Mouse (Mus musculus): ENCODE measurements around the gene Carm1. TPM values are rescaled to one million over a fixed set of nuclear protein-coding genes. Genes with fewer than 3 reads are reported as not detected.

The Carm1 gene
- polyA plus RNA-seq, 1 experiment: 105 TPM

GRCm38 (mm10) chr9:21601722-21602399 is 55.2 kb downstream of the Carm1 start:
- Histone ChIP-seq H3K4me3 (ENCODE audit: insufficient read depth, low read length) (no peak overlapping the region), H3K27ac (ENCODE audit: insufficient read depth, low read length) (no peak overlapping the region), H3K4me1 (ENCODE audit: control insufficient read depth, insufficient read depth, low read length) (no peaks in the 10 kb centered on the region)
- peak; percentile 51; the same call in 1 of the 2 replicates for TF ChIP-seq CTCF (IDR thresholded peaks at IDR 0.05; ENCODE audit: borderline replicate concordance, insufficient read depth, low read length)
- TF ChIP-seq POLR2A (IDR thresholded peaks at IDR 0.05; ENCODE audit: low read depth, low read length): no peak

DNA sequence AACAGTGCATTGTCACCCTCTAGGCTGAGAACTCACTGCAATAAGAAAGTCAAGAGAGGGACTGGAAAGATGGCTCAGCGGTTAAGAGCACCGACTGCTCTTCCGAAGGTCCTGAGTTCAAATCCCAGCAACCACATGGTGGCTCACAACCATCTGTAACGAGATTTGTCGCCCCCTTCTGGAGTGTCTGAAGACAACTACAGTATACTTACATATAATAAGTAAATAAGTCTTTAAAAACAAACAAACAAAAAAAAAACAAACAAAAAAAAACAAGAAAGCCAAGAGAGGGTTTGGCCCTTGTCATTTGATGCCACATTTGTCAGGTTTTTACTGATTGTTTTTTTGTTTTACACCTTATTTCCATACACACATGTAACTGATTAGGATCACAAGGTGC is 57.4 kb downstream of the Carm1 start:
- H3K27ac ChIP-seq (ENCODE audit: insufficient read depth, low read length): no peak overlapping the region
- H3K4me1 ChIP-seq (ENCODE audit: control insufficient read depth, insufficient read depth, low read length): no peaks in the 10 kb centered on the region
- no peak overlapping the region for H3K4me3 ChIP-seq (ENCODE audit: insufficient read depth, low read length)
- TF ChIP-seq CTCF (IDR thresholded peaks at IDR 0.05; ENCODE audit: borderline replicate concordance, insufficient read depth, low read length): no peak

DNA sequence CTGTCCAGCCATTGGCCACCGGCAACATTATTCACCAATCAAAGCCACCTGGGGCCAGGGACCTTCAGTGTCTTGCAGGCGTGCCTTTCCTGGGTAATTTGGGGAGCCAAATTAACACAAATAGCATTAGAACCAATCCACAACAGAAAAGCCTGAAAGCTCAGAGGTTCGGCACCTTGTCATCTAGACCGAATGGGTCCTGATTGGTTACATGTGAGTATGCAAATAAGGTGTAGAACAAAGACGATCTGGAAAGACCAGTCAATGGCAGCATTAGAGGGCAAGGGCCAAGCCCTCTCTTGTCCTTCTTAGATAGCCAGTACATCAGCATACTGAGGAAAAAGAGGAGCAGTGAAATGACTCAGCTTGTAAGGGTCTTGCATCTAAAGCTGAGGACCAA is 59.2 kb downstream of the Carm1 start:
- Histone ChIP-seq H3K4me1 (ENCODE audit: control insufficient read depth, insufficient read depth, low read length) (no peaks in the 10 kb centered on the region), H3K4me3 (ENCODE audit: insufficient read depth, low read length) (no peak overlapping the region), H3K27ac (ENCODE audit: insufficient read depth, low read length) (no peak overlapping the region)
- TF ChIP-seq POLR2A (IDR thresholded peaks at IDR 0.05; ENCODE audit: low read depth, low read length) (no peak), CTCF (IDR thresholded peaks at IDR 0.05; ENCODE audit: borderline replicate concordance, insufficient read depth, low read length) (no peak)

GRCm38 (mm10) chr9:21606648-21607047 is 60.0 kb downstream of the Carm1 start:
- Histone ChIP-seq H3K4me3 (ENCODE audit: insufficient read depth, low read length) (no peak overlapping the region), H3K27ac (ENCODE audit: insufficient read depth, low read length) (no peak overlapping the region), H3K4me1 (ENCODE audit: control insufficient read depth, insufficient read depth, low read length) (no peaks in the 10 kb centered on the region)
- no peak for TF ChIP-seq CTCF (IDR thresholded peaks at IDR 0.05; ENCODE audit: borderline replicate concordance, insufficient read depth, low read length)
- no peak for TF ChIP-seq POLR2A (IDR thresholded peaks at IDR 0.05; ENCODE audit: low read depth, low read length)

GRCm38 (mm10) chr9:21609861-21610260 is 63.2 kb downstream of the Carm1 start:
- TF ChIP-seq POLR2A (IDR thresholded peaks at IDR 0.05; ENCODE audit: low read depth, low read length): no peak
- no peak for TF ChIP-seq CTCF (IDR thresholded peaks at IDR 0.05; ENCODE audit: borderline replicate concordance, insufficient read depth, low read length)
- H3K4me3 ChIP-seq (ENCODE audit: insufficient read depth, low read length): no peak overlapping the region
- no peak overlapping the region for H3K27ac ChIP-seq (ENCODE audit: insufficient read depth, low read length)
- no peaks in the 10 kb centered on the region for H3K4me1 ChIP-seq (ENCODE audit: control insufficient read depth, insufficient read depth, low read length)

- 0 out of 2 replicates have a peak, but pooled peaks cover 2% of the 10 kb centered on the region for H3K4me1 ChIP-seq (ENCODE audit: control insufficient read depth, insufficient read depth, low read length)
- TF ChIP-seq CTCF (IDR thresholded peaks at IDR 0.05; ENCODE audit: borderline replicate concordance, insufficient read depth, low read length) (no peak), POLR2A (IDR thresholded peaks at IDR 0.05; ENCODE audit: low read depth, low read length) (no peak)
- H3K27ac ChIP-seq (ENCODE audit: insufficient read depth, low read length): peak overlapping the region; percentile 90
- peak overlapping the region; percentile 78 for H3K4me3 ChIP-seq (ENCODE audit: insufficient read depth, low read length)
Measured at GRCm38 (mm10) chr9:21614864-21615616, 68.3 kb downstream of the Carm1 start.

DNA sequence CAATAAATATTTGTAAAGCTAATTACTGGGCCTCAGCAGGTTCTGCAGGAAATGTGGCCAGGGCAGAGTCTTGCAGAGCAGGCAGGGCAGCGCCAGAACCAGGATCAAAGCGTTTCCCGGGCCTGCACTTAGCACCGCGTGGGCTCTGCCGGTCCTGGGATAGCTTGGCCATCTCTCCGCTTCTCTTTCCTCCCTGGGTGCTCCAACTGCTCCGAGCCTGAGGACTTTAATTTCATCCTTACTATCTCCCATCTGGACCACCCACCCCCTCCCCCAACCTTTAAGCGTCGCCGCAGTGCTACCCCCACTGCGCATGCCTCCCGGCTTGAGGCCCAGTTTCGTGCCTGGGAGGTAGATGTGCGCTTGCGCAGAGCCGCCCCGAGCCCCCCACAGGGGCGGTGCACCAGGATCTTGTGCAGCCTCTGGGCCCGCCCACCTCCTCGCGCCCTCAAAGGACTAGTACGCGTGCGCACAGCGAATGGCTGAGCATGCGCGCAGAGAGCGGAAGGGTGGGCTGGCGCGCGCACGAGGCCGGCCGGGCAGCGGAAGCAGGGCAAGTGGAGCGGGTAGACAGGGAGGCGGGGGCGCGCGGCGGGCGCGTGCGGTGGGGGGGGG is 69.0 kb downstream of the Carm1 start, which contains the start of gene Smarca4:
Gene Smarca4, plus strand, starts transcription at position 553 of the 615 bp plus-strand sequence.
- Histone ChIP-seq H3K4me3 (ENCODE audit: insufficient read depth, low read length) (peak within 1 kb of the TSS; percentile 78), H3K27ac (ENCODE audit: insufficient read depth, low read length) (peak within 1 kb of the TSS; percentile 90), H3K4me1 (ENCODE audit: control insufficient read depth, insufficient read depth, low read length) (0 out of 2 replicates have a peak, but pooled peaks cover 2% of the 10 kb centered on the region)
- TF ChIP-seq POLR2A (IDR thresholded peaks at IDR 0.05; ENCODE audit: low read depth, low read length) (peak; percentile 90), CTCF (IDR thresholded peaks at IDR 0.05; ENCODE audit: borderline replicate concordance, insufficient read depth, low read length) (no peak)

DNA sequence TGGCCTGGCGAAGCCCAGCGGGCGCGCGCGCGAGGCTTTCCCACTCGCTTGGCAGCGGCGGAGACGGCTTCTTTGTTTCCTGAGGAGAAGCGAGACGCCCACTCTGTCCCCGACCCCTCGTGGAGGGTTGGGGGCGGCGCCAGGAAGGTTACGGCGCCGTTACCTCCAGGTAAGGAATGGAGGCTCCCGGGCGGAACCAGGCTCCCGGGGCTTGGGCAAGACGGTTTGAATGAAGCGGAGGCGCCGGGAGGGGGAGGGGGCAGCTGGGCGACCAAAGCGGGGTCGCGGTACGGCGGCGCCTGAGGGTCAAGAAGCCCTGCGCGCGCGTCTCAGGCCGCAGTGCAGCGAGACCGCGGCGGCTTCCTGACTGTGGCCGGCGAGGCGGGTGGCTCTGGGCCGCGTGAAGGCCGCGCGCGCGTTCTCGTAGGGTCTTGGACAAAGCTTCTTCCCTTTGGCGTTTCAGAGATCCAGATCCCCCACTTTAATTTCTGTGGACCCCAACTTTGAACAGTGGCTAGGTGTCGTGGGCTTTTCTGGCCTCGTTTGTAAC is 69.6 kb downstream of the Carm1 start:
- TF ChIP-seq CTCF (IDR thresholded peaks at IDR 0.05; ENCODE audit: borderline replicate concordance, insufficient read depth, low read length) (no peak), POLR2A (IDR thresholded peaks at IDR 0.05; ENCODE audit: low read depth, low read length) (peak; percentile 47; the same call in 1 of the 2 replicates)
- Histone ChIP-seq H3K4me1 (ENCODE audit: control insufficient read depth, insufficient read depth, low read length) (0 out of 2 replicates have a peak, but pooled peaks cover 2% of the 10 kb centered on the region), H3K27ac (ENCODE audit: insufficient read depth, low read length) (peak overlapping the region; percentile 89), H3K4me3 (ENCODE audit: insufficient read depth, low read length) (peak overlapping the region; percentile 75)

DNA sequence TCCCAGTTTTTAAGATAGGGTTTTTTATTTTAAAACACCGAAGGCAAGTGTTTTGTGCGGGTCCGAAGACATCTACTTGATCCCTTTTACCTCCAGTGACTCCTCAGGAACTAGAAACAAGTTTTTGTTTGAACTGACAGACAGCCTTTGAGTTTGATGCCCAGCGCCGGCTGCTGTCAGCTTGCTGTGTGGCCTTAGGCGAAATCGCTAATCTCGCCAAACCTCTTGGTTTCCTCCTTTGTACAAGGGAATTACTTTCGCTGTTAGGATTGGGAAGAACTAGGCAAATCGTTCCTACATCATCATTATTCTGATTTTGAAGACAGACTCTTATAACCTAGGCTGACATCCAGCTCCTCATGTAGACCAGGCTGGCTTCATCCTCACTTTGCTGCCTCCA is 70.4 kb downstream of the Carm1 start:
- H3K27ac ChIP-seq (ENCODE audit: insufficient read depth, low read length): 0 out of 2 replicates have a peak overlapping the region, but pooled peaks have one; percentile 89

More for the DNA sequence above, 70.4 kb downstream of the Carm1 start:
- no peak for TF ChIP-seq CTCF (IDR thresholded peaks at IDR 0.05; ENCODE audit: borderline replicate concordance, insufficient read depth, low read length)
- no peak; the same call in 1 of the 2 replicates for TF ChIP-seq POLR2A (IDR thresholded peaks at IDR 0.05; ENCODE audit: low read depth, low read length)
- Histone ChIP-seq H3K4me3 (ENCODE audit: insufficient read depth, low read length) (peak overlapping the region; percentile 75), H3K4me1 (ENCODE audit: control insufficient read depth, insufficient read depth, low read length) (0 out of 2 replicates have a peak, but pooled peaks cover 2% of the 10 kb centered on the region)

Measured in embryonic fibroblast, embryonic 13.5 days (primary cell).